ENCODE assay signal across 13 mouse cellular contexts in the genomic region with DNA sequence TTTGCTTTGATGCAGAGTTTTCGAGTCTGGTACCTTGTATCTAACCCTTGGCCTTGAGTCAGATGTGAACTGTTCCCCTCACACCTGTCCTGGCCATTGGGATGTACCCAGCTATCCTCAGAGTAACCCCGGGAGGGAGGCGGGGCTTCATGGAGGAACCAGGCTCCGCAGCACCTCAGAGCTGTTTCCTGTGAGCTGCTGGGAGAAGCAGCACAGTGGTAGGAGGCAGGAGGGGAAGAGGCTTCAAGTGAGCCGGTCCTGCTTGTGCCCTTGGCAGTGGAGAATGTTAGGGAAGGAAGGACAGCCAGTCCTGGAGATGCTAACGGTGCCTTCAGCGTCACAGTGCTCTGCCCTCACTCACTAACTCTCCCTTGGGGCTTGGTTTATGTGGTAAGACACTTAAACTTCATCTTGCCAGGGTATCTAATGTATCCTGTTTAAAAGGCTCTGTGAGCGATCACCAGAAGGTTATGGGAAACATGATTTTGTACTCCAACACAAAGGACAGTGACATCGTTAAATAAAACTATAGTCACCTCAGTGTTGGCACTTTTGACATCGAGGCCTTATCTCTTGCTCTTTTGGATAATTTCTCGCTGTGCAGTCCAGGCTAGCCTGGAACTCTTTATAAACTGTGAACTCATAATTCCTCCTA. TPM values are rescaled to one million over a fixed set of nuclear protein-coding genes. Genes with fewer than 3 reads are reported as not detected.
DNase-seq lines count a peak whose midpoint lies in the region; ATAC-seq lines count a peak whose summit lies in the region.
"Had no signal": no experiment of that assay in that cellular context is flagged by ENCODE, and none has a peak within 500 bp of the region (broad histone marks: within the 10 kb centered on the region; RNA-seq: fewer than 3 reads in every experiment).

No protein-coding gene starts in this region.

- H3K36me3 ChIP-seq in liver, embryonic 11.5 days (ENCODE audit: control insufficient read depth, insufficient read depth, low read length), result peaks cover 4% of the 10 kb centered on the region
- no peaks in the 10 kb centered on the region for H3K36me3 ChIP-seq in intestine, embryonic 16.5 days (ENCODE audit: control insufficient read depth, insufficient read depth, low read length)

- no peaks in the 10 kb centered on the region for H3K4me1 ChIP-seq in liver, embryonic 11.5 days (replicated peaks; ENCODE audit: control insufficient read depth, insufficient read depth, low read length)
- no peaks in the 10 kb centered on the region for H3K4me1 ChIP-seq in intestine, embryonic 16.5 days (ENCODE audit: control insufficient read depth, insufficient read depth, low read length)
- H3K4me1 ChIP-seq: forebrain, embryonic 12.5 days had no signal

- no peak overlapping the region for H3K4me2 ChIP-seq in liver, embryonic 11.5 days
- H3K4me2 ChIP-seq in intestine, embryonic 16.5 days (ENCODE audit: low read depth, low read length), result no peak overlapping the region
- H3K4me2 ChIP-seq: forebrain, embryonic 12.5 days had no signal

- H3K9me3 ChIP-seq in liver, embryonic 11.5 days (ENCODE audit: control insufficient read depth, low read length), result 0 out of 2 replicates have a peak, but pooled peaks cover 3% of the 10 kb centered on the region
- H3K9me3 ChIP-seq in intestine, embryonic 16.5 days (ENCODE audit: control insufficient read depth, low read length), result peaks cover 5% of the 10 kb centered on the region; the same call in 1 of the 2 replicates

- H3K27ac ChIP-seq in liver, embryonic 11.5 days (ENCODE audit: low read depth, low read length), result no peak overlapping the region
- H3K27ac ChIP-seq in intestine, embryonic 16.5 days (ENCODE audit: low read length), result no peak overlapping the region
- H3K27ac ChIP-seq: forebrain, embryonic 12.5 days had no signal

- no peak for ATAC-seq in liver, embryonic 11.5 days (replicated peaks; ENCODE audit: low FRiP score)
- ATAC-seq in granulocyte monocyte progenitor cell, adult 5-6 weeks (replicated peaks; ENCODE audit: poor library complexity, severe bottlenecking), result peak; percentile 33
- ATAC-seq in megakaryocyte-erythroid progenitor cell, adult 5-6 weeks (replicated peaks; ENCODE audit: low FRiP score, low TSS enrichment, poor library complexity, severe bottlenecking), result peak; percentile 23; the same call in 1 of the 2 replicates
- no peak for ATAC-seq in intestine, embryonic 16.5 days
- ATAC-seq: intestine, postnatal 0 days had no signal

- no peaks in the 10 kb centered on the region for H3K27me3 ChIP-seq in liver, embryonic 11.5 days (replicated peaks; ENCODE audit: control insufficient read depth, insufficient read depth, low read length)
- no peaks in the 10 kb centered on the region for H3K27me3 ChIP-seq in intestine, embryonic 16.5 days (replicated peaks; ENCODE audit: control insufficient read depth, insufficient read depth, low read length)
- H3K27me3 ChIP-seq: forebrain, embryonic 12.5 days had no signal

- no peak overlapping the region for H3K9ac ChIP-seq in liver, embryonic 11.5 days (ENCODE audit: low read depth, low read length)
- no peak overlapping the region for H3K9ac ChIP-seq in intestine, embryonic 16.5 days (ENCODE audit: low read depth, low read length)
- H3K9ac ChIP-seq: forebrain, embryonic 12.5 days had no signal

- WGBS in liver, embryonic 11.5 days, result 64% methylated on average over 11 of the region's 11 CpGs
- 77% methylated on average over 11 of the region's 11 CpGs for WGBS in intestine, embryonic 16.5 days

- DNase-seq in liver, result peak; percentile 26
- no peak for DNase-seq in liver, embryonic 11.5 days (ENCODE audit: low spot score)
- peak; percentile 42 for DNase-seq in ZHBTc4 (ENCODE audit: low read depth, low spot score)
- DNase-seq in cerebellum, postnatal 4 days (ENCODE audit: low spot score in 2 of 2), result no peak
- no peak for DNase-seq in right cerebral cortex, adult 18-20 months
- DNase-seq: adrenal gland, postnatal 25 days; cerebellum, postnatal 14 days; gastrocnemius, postnatal 36 days had no signal

- H3K4me3 ChIP-seq in liver, embryonic 11.5 days (ENCODE audit: low read depth, low read length), result no peak overlapping the region
- no peak overlapping the region for H3K4me3 ChIP-seq in intestine, embryonic 16.5 days (ENCODE audit: low read length)
- H3K4me3 ChIP-seq: forebrain, embryonic 12.5 days had no signal

RNA-seq across cellular contexts. Expression of gene Gpr18, which starts 22.1 kb away (rescaled TPM):
- not detected in 2 replicates for polyA plus RNA-seq in liver, embryonic 11.5 days (2014; fragmentation: Nextera tagmentation; extraction: Ambion mirVana)
- total RNA-seq in granulocyte monocyte progenitor cell, adult 5-6 weeks (2014; fragmentation: Nextera tagmentation), result 0.60 and 3.1 TPM in 2 replicates
- total RNA-seq in granulocyte monocyte progenitor cell, adult 5-6 weeks (2017), result 0.43 TPM in 1 of 2 replicates, not detected in the other
- 0.96 and 1.0 TPM in 2 replicates for total RNA-seq in megakaryocyte-erythroid progenitor cell, adult 5-6 weeks (2014; fragmentation: Nextera tagmentation)
- total RNA-seq in megakaryocyte-erythroid progenitor cell, adult 5-6 weeks (2017), result 0.70 and 1.6 TPM in 2 replicates
- polyA plus RNA-seq in intestine, embryonic 16.5 days (2015; fragmentation: Nextera tagmentation; extraction: Ambion mirVana), result 0.34 and 0.38 TPM in 2 replicates
- total RNA-seq: gastrocnemius, postnatal 36 days had no signal

RNA-seq across cellular contexts. Expression of gene Gpr183, which starts 27.3 kb away (rescaled TPM):
- polyA plus RNA-seq in liver, embryonic 11.5 days (2014; fragmentation: Nextera tagmentation; extraction: Ambion mirVana), result 3.2 and 3.9 TPM in 2 replicates
- total RNA-seq in granulocyte monocyte progenitor cell, adult 5-6 weeks (2014; fragmentation: Nextera tagmentation), result 3.2 and 3.3 TPM in 2 replicates
- total RNA-seq in granulocyte monocyte progenitor cell, adult 5-6 weeks (2017), result 3.4 and 3.7 TPM in 2 replicates
- total RNA-seq in megakaryocyte-erythroid progenitor cell, adult 5-6 weeks (2014; fragmentation: Nextera tagmentation), result 0.52 TPM in 1 of 2 replicates, not detected in the other
- total RNA-seq in megakaryocyte-erythroid progenitor cell, adult 5-6 weeks (2017), result 0.94 and 2.7 TPM in 2 replicates
- 3.7 and 4.1 TPM in 2 replicates for polyA plus RNA-seq in intestine, embryonic 16.5 days (2015; fragmentation: Nextera tagmentation; extraction: Ambion mirVana)

RNA-seq across cellular contexts. Expression of gene Ubac2, which starts 59.3 kb away (rescaled TPM):
- 43.8 and 44.6 TPM in 2 replicates for polyA plus RNA-seq in liver, embryonic 11.5 days (2014; fragmentation: Nextera tagmentation; extraction: Ambion mirVana)
- 23.6 and 30.1 TPM in 2 replicates for total RNA-seq in granulocyte monocyte progenitor cell, adult 5-6 weeks (2014; fragmentation: Nextera tagmentation)
- total RNA-seq in granulocyte monocyte progenitor cell, adult 5-6 weeks (2017), result 28.3 and 34.1 TPM in 2 replicates
- 14.0 and 14.8 TPM in 2 replicates for total RNA-seq in megakaryocyte-erythroid progenitor cell, adult 5-6 weeks (2014; fragmentation: Nextera tagmentation)
- total RNA-seq in megakaryocyte-erythroid progenitor cell, adult 5-6 weeks (2017), result 10.2 and 16.6 TPM in 2 replicates
- polyA plus RNA-seq in intestine, embryonic 16.5 days (2015; fragmentation: Nextera tagmentation; extraction: Ambion mirVana), result 61.6 and 63.3 TPM in 2 replicates

Comparison
In these comparisons a context has a peak if more than half of its experiments do, and no peak if none do; other contexts are left out.
1. DNase-seq: peak in liver (single experiment) and ZHBTc4 (single experiment); none in liver, embryonic 11.5 days (single experiment), cerebellum, postnatal 4 days (0 of 2) and right cerebral cortex, adult 18-20 months (single experiment).
2. ATAC-seq: peak in granulocyte monocyte progenitor cell, adult 5-6 weeks (single experiment) and megakaryocyte-erythroid progenitor cell, adult 5-6 weeks (single experiment); none in liver, embryonic 11.5 days (single experiment) and intestine, embryonic 16.5 days (single experiment).